Mouse (Mus musculus): ENCODE measurements around the gene Srp68.

Srp68 gene

GRCm38 (mm10) chr11:116208660-116209059 is 65.4 kb downstream of the Srp68 start:
- DNase-seq (ENCODE audit: low read depth, low spot score): no peak

- DNase-seq (ENCODE audit: low read depth, low spot score): no peak
Measured at GRCm38 (mm10) chr11:116206678-116207077, 67.3 kb downstream of the Srp68 start.

DNA sequence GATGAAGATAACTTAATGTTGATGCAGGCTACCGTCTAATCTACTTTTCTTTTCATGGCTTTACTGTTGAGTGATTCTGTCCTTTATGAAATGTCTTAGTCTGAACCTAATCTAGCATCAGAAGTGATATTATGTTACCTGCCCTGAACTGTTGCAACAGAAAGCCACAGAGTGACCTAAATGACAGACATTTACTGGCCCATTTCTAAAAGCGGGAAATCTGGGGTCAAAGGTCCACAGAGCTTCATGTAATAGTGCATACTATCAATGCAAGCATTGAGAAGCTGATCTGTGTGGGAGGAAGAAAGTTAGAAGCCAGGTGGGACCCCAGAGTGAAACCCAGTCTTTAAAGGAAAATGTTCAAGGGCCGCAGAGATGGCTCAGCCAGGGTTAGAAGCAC is 70.9 kb downstream of the Srp68 start:
- no peak for DNase-seq (ENCODE audit: low read depth, low spot score)

DNA sequence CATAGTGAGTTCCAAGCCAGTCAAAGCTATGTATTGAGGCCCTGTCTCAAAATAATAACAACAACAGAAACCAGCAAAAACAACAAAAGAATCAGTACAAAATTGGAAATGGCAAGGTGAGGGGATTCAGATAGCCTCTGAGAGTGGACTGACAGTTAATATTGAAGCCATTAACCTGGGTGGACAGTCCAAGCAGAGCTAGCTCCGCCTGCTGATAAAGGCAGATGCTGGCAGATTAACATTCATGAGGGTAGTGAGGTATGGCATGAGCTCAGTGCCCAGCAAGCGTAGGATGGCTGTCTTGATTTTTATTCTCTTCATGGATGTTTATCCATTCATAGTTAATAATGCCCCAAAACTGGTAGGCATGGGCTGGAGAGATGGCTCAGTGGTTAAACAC is 72.9 kb downstream of the Srp68 start:
- no peak for DNase-seq (ENCODE audit: low read depth, low spot score)

DNA sequence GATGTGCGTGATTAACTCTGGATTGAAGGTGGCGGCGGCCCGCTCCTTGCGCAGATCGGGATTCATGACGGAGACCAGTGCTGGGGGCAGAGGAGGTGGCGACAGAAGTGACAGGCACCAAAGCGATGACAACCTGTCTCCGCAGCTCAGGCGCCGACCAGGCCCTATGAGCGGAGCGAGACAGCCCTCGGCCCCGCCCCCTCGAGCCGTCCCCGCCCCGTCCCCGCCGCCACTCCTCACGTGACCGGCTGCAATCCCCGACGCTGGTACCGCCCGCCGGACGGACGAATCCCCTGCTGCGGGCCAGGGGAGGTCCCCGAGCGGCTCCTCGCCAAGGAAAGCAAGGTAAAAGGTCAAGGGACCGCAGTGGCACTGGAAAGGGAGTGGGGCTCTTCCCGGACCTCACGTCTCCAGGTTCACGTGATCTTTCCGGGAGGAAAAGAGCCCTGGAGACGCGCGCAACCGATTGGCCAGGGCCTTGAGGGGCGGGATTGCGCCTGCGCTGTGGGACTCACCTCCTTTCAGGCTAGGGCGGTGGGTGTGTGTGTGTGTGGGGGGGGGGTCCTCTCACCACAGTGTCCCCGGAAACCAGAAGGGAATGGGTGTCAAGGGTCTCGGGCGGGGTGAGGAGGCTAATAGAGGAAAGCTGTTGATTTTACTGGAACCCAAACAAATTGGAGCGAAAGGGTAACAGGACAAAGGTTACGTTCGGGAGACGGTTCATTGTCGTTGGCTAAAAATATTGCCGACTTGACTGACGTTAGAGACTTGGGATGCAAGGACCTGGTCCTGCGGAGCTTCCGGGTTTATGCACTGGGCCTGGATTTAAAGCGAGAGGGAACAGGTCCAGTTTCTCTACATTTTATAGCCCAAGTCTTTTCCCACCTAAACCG is 75.1 kb downstream of the Srp68 start, which contains the start of the genes Ten1 and Acox1:
Gene Ten1 (plus strand): TSS at position 217 of the 893 bp plus-strand sequence.
Gene Acox1 (minus strand): TSS at position 407 of the 893 bp plus-strand sequence.
- peak; percentile 90 for DNase-seq (ENCODE audit: low read depth, low spot score)

DNA sequence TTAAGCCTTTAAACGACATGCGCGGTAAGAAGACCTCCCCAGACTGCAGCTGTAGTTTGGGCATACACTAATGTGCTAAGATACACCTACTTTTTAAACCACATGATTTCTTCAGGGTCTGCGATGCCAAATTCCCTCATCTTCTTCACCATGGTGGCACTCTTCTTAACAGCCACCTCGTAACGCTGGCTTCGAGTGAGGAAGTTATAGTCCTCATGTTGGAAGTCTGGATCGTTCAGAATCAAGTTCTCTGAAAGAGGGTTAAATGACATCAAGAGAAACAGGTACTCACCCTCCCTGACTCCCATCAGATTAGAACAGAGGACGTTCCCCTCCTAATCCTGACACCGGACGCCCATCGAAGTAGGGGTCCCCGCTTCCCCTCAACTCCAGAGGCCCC is 75.9 kb downstream of the Srp68 start:
- DNase-seq (ENCODE audit: low read depth, low spot score): no peak

GRCm38 (mm10) chr11:116197584-116197906 is 76.5 kb downstream of the Srp68 start:
- DNase-seq (ENCODE audit: low read depth, low spot score): no peak

- no peak for DNase-seq (ENCODE audit: low read depth, low spot score)
Measured at GRCm38 (mm10) chr11:116196866-116197583, 77.0 kb downstream of the Srp68 start.

DNA sequence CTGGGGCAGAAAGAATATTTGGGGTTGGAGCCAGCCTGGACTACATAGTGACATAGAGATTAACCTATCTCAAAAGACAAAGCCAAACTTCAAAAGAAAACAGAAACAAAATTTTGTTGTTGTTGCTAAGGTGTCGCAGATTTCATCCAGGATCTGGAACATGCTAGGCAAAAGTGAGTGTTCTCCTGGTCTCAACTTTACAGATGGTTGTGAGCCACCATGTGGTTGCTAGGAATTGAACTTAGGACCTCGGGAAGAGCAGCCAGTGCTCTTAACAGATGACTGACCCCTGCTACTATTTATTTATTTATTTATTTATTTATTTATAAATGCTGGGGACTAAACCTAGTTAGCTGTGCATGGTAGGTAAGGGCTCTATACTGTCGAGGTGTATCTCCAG is 77.7 kb downstream of the Srp68 start:
- DNase-seq (ENCODE audit: low read depth, low spot score): no peak

DNA sequence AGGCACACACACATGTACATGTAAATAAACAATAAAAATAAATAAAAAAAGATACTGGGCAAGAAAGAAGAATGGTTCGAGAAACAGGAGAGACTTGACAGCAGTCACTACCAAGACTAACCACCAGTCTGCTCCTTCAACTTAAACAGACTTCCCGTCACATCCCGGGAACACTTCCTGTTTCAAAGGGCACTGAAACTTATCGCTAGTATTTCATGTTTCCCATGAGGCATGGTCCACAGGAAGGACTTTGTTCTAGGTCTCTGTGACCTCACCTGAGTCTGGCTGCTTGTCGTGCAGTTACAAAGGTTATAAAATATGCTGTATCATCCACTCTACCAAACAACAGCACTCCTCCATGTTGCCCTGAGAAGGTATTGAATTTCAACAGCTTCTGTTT is 78.8 kb downstream of the Srp68 start:
- no peak for DNase-seq (ENCODE audit: low read depth, low spot score)
